Mouse (Mus musculus): Measurements from ENCODE around the gene Rpl24.
A peak's percentile ranks its signal among the peaks of the same experiment; 100 is the strongest.
"Not testable (repeated sequence)": the region's sequence is repeated elsewhere in the genome, so short reads cannot be mapped to it uniquely, and the experiment has no call there.

Gene Rpl24

DNA sequence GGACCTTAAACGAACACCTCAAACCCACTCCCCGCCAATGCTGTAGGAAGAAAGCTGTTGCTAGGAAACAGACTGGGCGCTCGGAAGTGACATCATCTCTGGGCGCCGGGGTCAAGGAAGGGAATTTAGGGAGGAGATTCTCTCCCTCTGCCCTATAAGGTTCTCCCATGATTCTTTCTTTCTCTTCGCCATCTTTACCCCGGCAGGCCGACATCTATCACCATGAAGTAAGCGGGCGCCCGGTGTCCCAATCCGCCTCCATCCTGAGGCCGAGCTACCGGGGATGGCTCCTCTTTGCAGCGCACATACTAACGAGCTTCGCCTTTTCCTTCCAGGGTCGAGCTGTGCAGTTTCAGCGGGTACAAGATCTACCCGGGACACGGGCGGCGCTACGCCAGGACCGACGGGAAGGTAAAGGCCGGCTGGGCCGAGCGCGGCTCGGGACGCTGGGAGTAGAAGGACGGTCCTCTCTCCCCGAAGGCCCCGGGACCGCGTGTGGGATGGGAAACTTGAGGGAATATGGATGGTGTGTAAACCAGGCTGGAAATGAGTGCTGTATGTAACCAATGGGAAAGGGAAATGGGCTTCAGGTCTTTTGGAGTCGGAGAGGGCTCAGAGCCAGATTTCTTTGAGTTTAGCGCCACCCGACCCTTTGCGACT lies at the start of gene Rpl24:
Rpl24 (plus strand) TSS at position 64 of the 660 bp plus-strand sequence.
- peak; percentile 94 for DNase-seq

DNA sequence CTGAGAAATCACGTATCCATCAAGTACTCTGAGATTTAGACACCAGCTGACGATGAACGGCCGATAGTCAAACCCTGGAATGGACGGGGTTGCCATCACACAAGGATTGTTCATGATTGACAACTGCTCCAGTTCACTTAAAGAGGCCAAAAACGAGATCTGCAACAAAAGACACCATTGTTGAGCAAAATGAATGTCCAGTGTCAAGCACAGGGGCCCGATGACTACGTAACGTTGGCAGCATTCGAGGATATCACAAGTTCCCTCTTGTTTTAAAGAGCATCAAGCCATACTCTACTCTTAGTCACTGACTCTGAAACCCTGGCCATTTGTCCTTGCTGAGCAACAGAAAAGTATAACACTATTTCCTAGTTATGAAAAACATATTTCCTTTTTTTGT lies 44.0 kb upstream of the Rpl24 start:
- no peak for DNase-seq

DNA sequence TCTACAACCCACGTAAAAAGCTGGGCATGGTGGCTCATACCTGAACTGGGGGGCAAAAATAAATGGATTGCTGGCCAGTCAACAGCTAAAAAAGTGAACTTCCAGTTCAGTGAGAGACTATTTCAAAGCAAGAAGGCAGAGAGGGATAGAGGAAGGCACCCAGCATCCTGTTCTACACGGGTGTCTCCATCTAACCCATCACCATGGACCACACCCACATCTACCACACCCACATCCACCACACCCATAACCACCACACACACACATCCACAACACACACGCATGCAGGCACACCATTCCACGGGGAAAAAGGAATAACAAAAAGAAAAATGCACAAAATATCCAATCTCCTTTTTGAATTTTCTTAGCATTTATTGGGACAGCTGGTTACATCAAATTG lies 42.1 kb upstream of the Rpl24 start:
- DNase-seq, result no peak

DNA sequence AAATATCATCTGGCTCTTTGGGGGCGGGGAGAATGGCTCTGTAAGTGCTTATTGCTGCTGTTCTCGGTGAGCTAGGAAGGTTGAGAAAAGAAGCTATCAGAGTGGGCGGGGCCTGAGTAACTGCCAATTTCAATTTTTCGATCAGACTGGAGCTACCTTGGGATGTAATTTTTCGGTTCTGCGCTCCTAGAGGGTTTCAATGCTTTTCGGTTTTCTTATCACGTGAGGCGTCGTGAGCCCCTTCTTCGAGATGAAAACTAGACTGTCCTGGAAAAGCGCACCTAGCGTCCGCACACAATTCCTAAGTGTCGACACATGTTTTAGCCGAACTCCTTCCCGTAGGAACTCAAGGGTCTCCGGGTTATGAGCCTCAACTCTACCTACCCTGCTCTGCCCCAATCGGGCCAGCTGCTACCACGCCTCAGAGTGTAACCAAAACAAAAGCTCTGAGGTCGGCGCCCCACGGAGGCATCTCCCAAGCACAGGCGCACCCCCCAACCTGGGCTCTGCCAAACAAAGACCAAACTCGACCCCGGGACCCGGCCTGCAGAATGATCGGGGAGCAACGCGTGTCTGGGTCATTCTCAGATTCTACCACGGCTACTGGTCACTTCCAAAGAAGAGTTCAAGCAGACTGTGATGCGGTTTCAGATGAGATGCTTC lies 32.3 kb upstream of the Rpl24 start:
- DNase-seq, result peak; percentile 64

DNA sequence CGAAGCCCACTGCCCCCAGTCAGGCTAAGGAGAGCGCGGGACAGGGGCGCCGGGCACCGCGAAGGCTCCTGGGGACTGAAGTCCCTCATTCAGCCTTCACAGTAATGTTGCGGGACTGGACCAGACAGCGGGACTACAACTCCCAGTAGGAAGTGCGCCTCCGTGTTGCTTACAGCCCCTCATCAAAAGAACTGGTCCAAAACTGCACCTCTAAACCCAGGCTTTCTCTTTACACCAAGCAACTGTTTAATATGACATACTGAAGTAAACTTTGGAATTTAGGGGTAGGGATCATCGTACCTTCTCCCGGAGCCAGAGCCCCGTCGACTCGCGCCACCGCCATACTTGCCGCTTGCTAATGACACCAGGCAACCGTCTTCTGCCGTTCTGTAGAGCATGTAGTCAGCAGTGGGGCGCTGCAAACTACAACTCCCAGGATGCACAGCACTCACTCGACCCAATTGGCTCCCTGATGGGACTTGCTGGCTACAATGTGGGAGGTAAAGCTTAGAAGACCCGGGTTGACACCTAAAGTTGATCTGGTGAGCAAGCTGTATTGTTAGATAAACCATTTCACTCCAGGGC lies 31.5 kb upstream of the Rpl24 start, which contains the start of gene Cep97:
Cep97 (minus strand) TSS at position 403 of the 585 bp plus-strand sequence.
- DNase-seq, result peak; percentile 94

DNA sequence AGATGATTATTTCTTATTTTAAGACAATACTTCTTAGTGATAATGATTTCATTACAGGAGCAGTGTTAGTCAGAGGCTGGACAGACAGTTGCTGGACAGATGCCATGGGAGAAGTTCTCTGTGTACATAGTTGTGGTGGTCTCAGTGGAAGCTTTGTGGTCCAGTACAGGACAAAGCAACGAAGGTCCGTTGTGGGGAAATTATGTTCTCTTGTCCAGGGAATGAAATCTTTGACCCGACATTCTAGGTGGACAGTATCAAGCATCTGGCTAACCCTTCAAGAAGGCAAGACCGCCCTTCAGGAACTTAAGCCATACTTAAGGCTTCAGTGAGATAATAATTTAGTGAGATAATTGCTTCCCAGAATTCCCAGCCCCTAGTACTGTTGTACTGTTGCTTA lies 27.3 kb upstream of the Rpl24 start:
- no peak for DNase-seq

DNA sequence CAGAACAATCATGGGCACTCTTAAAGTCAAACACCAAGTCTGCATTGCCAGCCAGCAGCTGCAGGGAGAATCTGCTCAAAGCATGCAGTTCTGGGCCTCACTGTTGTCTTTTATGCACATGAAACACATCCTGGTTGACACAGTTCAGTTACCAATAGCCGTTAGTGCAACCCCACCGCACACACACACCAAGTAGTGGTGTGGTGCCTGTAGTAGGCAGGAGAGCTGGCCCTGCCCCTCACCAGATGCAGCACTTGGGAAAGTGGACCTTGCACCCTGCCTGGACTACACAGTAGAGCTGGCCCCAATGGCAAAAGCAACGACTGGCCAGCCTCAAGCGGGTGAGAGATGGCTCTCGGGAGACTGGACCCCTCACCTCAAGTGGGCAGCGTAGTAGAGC lies 26.4 kb upstream of the Rpl24 start:
- DNase-seq, result no peak

DNA sequence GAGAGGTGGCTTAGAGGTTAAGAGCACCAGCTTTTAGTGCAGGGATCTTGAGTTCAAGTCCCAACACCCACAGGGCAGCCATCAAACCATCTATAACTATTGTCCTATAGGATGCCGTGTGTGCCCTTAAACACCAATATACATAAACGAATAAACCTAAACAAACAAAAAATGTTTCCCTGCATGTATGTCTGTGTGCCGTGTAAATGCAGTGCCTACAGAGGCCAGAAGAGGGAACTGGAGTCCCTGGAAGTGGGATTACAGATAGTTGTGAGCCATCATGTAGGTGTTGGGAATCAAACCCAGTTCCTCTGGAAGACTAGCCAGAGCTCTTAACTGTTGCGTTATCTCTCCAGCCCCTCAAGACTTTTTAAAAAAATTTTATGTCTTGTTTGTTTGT lies 25.3 kb upstream of the Rpl24 start:
- no peak for DNase-seq

DNA sequence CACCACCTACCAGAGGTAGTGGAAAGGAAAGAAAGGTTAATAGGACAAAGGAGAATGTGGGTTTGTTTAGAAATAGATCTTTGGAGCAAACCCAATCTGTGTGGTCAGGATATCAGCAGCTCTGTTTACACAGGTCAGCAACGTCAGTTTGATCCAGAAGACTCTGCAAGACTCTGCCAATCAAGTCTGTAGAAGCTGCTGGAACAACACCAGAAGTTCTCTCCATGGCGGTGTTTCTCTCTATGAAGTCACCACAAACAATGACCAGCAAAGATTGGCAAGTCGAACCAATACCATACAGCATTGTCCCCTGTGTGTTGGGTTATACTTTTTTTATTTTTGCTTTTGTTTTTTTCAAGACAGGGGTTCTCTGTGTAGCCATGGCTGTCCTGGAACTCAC lies 18.8 kb upstream of the Rpl24 start:
- DNase-seq, result no peak

DNA sequence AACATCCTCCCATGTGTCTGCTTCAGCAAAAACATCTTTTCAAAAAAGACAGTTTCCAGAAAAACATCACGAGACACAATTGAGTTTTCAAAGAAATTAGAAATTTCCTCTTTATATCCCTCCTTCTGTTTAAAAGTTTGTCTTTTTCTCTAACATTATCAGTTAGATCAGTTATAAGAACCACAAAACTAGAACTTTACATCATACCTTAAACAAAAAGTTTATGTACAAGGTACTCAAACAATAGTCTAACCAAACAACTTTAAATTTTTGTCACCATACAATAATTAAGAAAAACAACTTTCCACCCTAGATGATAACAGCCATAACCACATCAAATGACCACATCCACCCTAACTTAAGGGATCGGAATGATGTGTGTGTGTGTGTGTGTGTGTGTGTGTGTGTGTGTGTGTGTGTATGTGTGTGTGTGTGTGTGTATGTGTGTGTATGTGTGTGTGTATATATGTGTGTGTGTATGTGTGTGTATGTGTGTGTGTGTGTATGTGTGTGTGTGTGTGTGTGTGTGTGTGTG lies 18.1 kb upstream of the Rpl24 start:
- not testable (repeated sequence) for DNase-seq

DNA sequence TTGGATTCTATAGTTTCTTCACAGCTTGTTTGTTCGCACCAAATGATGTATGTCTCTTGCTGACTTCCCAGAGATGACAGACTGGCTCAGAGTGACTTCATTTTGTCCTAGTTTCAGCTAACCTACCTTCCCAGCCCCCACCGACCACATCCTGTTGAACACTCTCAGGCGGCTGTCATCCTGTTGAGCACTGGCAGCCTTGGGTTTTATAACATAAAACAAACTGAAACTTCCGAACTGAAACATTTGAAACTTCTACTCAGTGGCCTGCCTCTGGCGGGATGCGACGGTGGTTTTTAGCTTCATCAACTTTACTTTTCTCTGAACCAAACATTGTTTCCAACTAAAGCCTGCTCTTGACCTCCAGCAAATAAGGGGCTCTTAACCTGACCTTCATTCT lies 17.1 kb upstream of the Rpl24 start:
- no peak for DNase-seq

DNA sequence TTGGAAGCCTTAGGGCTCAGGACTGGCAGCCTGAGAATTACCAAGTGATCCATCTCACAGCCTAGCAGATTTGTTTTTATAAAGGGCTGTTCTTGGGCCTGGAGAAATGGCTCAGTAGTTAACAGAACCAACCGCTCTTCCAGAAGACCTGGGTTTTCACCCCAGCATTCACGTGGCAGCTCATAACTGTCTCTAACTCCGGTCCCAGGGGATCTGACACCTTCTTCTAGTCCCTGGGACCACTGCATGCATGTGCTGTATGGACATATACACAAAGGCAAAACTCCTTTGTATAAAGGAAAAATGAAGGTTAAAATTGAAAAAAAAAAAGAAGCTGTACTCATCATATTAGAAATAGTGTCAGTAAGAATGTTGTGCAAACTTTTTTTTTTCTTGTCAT lies 15.6 kb upstream of the Rpl24 start:
- DNase-seq, result no peak

DNA sequence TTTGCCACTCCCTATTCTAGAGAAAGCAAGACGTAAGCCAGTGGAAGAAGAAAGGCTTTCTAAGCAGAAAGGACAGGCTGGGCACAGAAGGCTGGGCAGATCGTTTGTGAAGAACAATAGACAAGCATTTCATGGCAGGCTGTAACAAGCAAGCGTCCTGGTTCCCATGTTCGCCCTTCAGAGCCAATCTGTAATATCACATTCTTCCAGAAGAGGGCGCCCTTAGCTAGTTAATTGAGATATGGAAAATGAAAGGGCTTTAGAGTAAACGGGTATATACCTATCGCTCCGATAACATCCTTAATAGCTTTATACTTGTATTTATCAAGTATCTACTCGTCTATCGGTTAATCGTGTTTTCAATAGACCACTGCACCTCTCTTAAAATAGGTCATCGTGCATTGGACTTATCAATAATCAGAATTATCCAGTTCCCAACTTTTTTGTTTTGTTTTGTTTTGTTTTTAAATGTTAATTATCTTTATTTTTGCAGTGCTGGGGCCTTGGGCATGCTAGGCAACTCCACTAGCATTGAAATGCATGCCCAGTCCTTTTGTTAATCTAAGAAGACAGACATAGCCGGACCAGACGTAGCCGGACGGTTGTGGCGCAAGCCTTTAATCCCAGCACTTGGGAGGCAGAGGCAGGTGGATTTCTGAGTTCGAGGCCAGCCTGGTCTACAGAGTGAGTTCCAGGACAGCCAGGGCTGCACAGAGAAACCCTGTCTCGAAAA lies 15.0 kb upstream of the Rpl24 start:
- DNase-seq, result peak; percentile 86

DNA sequence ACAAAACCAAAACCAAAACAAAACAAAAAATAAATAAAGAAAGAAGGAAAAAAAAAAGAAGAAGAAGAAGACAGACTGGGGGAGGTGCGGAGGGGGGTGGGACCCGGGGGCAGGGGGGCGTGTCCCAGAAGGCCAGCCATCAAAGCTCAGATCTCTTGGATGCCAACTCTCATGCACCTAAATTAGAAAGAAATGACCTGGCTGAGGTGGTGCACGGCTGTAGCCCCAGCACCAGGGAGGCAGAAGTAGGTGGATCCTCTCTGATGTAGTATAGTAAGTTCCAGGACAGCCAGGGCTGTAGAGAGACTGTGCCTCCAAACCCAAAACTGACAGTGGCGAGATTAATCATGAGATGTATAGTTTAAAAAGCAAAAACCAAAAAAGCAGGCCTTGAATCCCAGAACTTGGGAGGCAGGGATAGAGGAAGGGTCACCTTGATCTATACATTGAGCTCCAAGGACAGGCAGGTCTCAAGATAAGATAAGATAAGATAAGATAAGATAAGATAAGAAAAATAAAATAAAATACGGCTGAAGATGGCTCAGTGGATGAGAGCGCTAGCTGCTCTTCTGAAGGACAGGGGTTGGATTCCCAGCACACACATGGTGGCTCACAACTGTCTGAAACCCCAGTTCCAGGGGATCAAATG lies 14.3 kb upstream of the Rpl24 start:
- DNase-seq, result no peak

DNA sequence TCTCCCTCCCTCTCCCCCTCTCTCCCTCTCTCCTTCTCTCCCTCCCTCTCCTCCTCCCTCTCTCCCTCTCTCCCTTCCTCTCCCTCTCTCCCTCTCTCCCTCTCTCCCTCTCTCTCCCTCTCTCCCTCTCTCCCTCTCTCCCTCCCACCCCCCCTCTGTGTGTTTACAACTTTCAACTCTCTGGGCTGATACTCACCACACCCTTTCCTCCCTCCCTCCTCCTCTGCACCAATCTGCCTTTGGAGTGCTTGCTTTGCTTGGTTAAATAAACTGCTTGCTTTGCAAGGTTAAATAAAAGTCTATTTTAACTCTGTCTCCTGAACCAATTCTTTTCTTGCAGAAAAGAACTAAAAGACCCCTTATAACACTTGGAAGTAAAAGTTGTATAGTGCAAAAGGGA lies 13.3 kb upstream of the Rpl24 start:
- DNase-seq, result no peak

DNA sequence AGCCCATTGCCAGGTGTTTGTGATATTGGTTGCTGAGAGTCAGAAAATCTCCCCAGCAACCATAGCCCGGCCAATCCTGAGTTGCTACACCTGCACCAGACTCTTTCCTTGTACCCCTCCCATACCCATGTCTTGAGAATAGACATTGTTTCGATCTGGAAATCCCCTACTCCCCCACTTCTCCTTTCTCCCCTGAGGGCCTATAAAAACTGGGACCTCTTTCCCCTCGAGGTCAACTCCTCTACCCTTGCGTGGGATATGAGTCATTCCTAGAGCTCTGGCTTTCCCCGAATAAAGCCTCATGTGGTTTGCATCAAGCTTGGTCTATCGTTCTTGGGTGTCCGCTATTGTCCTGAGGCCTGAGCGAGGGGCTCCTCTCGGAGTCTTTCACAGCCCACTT lies 11.9 kb upstream of the Rpl24 start:
- not testable (repeated sequence) for DNase-seq

DNA sequence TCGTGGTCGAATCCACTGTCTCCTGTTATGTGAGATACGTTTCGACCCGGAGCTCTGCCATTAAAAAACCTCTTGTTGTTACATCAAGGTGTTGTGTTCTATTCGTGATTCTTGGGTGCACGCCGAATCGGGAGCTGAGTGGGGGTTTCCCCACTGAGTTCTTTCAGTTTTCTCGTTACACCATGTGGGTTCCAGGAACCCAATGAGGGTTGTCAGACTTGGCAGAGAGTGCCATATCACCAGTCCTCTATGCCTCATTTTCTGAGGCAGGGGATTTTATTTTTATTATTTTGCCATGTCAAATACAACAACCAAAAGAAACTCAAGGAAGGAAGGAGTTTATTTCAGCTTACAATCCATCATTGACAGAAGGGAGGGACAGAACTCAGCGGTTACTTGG lies 3.0 kb upstream of the Rpl24 start:
- DNase-seq, result not testable (repeated sequence)

DNA sequence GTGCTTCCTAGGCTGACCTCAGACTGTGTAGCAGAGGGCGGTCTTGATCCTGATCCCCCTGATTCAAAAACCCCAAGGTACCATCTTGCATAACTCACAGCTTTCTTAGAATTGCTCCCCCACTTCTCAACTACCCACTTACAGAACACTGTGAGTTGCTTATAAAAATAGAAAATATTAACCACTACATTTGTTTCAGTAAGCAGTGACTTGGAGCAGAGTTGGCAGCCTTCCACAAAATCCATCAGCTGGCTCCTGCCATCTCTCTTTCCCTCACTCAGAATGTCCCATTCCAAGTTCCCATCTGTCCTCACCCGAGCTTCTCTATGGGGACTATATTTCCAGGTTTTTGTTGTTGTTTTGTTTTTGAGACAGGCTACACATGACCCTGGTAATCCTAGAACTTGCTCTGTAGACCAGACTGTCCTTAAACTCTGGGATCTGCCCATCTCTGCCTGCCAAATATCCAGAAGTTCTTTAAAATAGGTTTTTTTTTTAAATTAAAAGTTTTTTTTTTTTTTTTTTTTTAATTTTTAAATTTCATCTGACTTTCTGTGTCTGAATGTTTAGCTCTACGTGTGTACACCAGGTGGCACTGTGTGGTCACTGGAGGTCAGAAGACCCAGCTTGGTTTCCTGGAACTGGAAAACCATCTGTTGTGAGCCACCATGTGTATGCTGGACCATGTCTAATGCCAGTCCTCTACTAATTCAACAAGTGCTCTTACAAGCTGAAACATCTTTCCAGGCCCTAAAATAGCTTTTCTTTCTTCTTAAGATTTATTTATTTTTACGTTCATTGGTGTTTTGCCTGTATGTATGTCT lies 1.7 kb upstream of the Rpl24 start:
- DNase-seq, result peak; percentile 66

DNA sequence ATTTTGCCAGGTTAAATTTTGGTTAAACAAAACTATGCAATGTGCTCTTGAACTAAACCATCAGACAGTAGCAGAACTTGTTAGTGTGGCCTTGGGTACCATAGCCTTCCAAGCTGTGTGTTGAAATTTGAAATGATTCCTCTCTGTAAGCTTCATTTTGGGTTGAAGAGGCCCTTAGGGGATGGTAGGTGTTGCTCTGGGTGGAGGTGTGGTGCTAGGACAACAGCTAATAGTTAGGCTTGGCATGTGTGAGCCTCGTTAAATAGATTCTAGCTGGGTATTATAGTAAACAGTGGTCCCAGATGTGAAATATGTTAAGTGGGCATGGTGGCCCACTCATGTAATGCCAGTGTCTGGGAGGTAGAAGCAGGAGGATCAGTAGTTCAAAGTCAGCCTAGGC lies 1.1 kb downstream of the Rpl24 start:
- no peak for DNase-seq

DNA sequence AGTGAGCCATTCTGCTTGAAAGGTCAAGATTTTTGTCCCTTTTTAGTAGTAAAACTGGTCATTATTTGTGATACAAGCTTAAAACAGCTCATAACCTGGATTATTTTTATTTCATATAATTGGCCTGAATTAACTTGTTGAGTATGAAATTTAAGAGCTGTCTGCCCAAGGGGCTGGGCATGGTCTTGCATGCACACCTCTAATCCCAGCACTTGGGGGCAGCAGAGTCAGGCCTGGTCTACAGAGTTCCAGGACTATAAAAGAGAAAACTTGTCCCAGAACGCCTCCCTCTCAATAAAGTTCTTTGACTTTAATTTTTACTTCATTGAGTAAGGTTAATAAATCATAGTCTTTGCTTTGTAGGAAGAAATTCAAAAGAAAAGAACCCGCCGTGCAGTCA lies 3.1 kb downstream of the Rpl24 start:
- DNase-seq, result peak; percentile 70

DNA sequence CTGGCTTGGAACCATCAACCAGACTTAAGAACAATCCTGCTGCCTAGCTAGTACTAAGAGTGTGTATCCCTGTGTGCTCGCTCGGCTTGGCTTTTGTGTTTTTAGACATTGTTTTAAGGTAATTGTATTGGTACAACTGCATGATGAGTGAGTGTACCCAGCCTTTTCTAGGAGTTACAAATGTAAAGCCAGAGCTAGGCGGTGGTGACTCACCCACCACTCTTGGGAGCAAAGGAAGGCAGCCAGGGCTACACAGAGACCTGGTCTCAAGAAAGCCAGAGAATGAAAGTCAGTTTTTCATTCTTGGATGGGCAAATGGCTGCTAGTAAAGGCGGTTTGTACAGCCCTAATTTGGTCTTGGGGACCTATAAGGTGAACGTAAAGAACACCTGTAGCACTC lies 4.3 kb downstream of the Rpl24 start:
- no peak for DNase-seq
